Mouse (Mus musculus) hindbrain, embryonic 14.5 days (tissue): ENCODE data around the gene Elp1. TPM values are rescaled to one million over a fixed set of nuclear protein-coding genes. Genes with fewer than 3 reads are reported as not detected.

Source experiments
- ATAC-seq: fragments of 200-750 bp; cut with Nextera tagmentation; 2 replicates; pipeline ENCODE4 v1.8.0; 2017; ENCODE audit warnings: moderate number of reproducible peaks, mild to moderate bottlenecking, moderate TSS enrichment, moderate library complexity; ENCODE audit not compliant: low FRiP score
- DNase-seq: peaks from one replicate; pipeline ENCODE4 v3.0.0-alpha.2; 2015; ENCODE audit warnings: low spot score
- H3K27ac ChIP-seq: fragments of 300-500 bp; sonication (generic); 2 replicates; pipeline ENCODE4 v1.5.1; 2014; ENCODE audit warnings: mild to moderate bottlenecking, moderate library complexity
- H3K27me3 ChIP-seq: fragments of 300-500 bp; sonication (generic); 2 replicates; pipeline ENCODE4 v1.6.1; 2014; ENCODE audit warnings: mild to moderate bottlenecking, low read length, mixed read lengths; ENCODE audit not compliant: control insufficient read depth, insufficient read depth
- H3K36me3 ChIP-seq: fragments of 300-500 bp; sonication (generic); replicated peaks from 2 replicates; pipeline ENCODE4 v1.6.1; 2014; ENCODE audit not compliant: control insufficient read depth, insufficient read depth
- H3K4me1 ChIP-seq: fragments of 300-500 bp; sonication (generic); replicated peaks from 2 replicates; pipeline ENCODE4 v1.6.1; 2014; ENCODE audit warnings: antibody characterized with exemption, low read length, mixed read lengths; ENCODE audit not compliant: control insufficient read depth, insufficient read depth
- H3K4me2 ChIP-seq: fragments of 300-500 bp; sonication (generic); replicated peaks from 2 replicates; pipeline ENCODE4 v1.6.1; 2014; ENCODE audit warnings: mild to moderate bottlenecking, moderate library complexity
- H3K4me3 ChIP-seq: fragments of 300-500 bp; sonication (generic); replicated peaks from 2 replicates; pipeline ENCODE4 v1.5.1; 2014; ENCODE audit warnings: mild to moderate bottlenecking, low read length
- H3K9ac ChIP-seq: fragments of 300-500 bp; sonication (generic); 2 replicates; pipeline ENCODE4 v1.6.1; 2014
- H3K9me3 ChIP-seq: fragments of 300-500 bp; sonication (generic); 2 replicates; pipeline ENCODE4 v1.6.1; 2016; ENCODE audit warnings: low read length; ENCODE audit not compliant: control insufficient read depth
- WGBS: fragments of 180-500 bp; shearing (Covaris S2); extraction: QIAGEN DNeasy Blood & Tissue Kit; methylation state at CpG from one replicate; pipeline ENCODE4 v1.1.7; 2014; 5-methylcytosine and 5-hydroxymethylcytosine counted together
- polyA plus RNA-seq: library from polyadenylated mRNA; unstranded; fragments of >200 nt; fragmentation: Nextera tagmentation; extraction: Ambion mirVana; gene quantifications from 2 replicates; pipeline ENCODE4 v1.2.1, GENCODE M21; 2014

The Elp1 gene
- polyA plus RNA-seq, 1 experiment from 2014 or later: 82.5 TPM

DNA sequence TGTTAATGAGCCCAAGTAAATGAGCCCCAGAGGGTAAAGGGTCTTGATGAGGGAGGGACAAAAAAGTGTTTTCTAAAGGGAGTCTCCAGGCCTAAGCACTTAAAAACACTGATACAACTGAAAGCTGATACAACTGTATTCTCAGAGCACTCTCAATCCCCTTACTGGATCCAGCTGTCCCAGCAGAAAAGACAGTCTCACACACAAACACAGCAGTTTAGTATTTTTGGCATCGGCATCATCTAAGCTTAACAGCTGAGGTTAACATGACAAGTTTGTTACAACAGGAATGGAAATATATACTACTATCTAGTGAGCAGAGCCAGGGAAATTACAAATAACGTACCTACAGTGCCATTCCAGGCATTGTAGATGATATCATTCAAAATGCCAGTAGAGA is 55.8 kb downstream of the Elp1 start:
- Histone ChIP-seq H3K9me3 (no peaks in the 10 kb centered on the region), H3K4me3 (no peak overlapping the region), H3K4me1 (no peaks in the 10 kb centered on the region), H3K9ac (no peak overlapping the region), H3K36me3 (peaks cover 54% of the 10 kb centered on the region), H3K27me3 (no peaks in the 10 kb centered on the region), H3K27ac (no peak overlapping the region), H3K4me2 (no peak overlapping the region)
- ATAC-seq: no peak
- 99% methylated on average over 2 of the region's 2 CpGs for WGBS
- DNase-seq: no peak

DNA sequence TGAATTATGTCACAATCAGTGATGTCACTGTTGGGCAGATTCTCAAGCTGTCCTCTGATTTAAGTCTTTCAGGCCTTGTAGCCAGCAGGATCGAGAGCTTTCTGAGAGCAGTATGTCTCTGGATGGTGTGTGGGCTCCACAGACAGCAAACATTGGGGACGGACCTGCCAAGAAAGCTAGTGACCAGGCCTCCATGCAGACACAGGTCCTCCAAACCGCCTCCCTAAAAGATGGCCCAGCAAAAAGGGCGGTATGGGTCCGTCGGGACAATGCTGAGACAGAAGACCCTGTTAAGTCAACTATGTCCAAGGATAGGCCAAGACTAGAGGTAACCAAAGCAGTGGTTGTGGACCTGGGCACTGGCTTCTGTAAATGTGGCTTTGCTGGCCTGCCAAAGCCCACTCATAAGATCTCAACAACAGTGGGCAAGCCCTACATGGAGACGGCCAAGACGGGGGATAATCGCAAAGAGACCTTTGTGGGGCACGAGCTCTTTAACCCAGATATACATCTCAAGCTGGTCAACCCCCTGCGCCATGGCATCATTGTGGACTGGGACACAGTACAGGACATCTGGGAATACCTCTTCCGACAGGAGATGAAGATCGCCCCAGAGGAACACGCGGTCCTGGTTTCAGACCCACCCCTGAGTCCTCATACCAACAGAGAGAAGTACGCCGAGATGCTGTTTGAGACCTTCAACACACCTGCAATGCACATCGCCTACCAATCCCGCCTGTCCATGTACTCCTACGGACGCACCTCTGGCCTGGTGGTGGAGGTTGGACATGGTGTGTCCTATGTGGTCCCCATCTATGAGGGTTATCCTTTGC is 58.6 kb downstream of the Elp1 start, which contains the start of gene Actl7a:
TSS of gene Actl7a (plus strand) at position 51 of the 833 bp plus-strand sequence.
- H3K36me3 ChIP-seq: peaks cover 30% of the 10 kb centered on the region
- no peaks in the 10 kb centered on the region for H3K4me1 ChIP-seq
- H3K27ac ChIP-seq: no peak within 1 kb of the TSS
- H3K9ac ChIP-seq: no peak within 1 kb of the TSS
- H3K4me2 ChIP-seq: no peak within 1 kb of the TSS
- DNase-seq: no peak
- WGBS: 96% methylated on average over 21 of the region's 21 CpGs
- H3K9me3 ChIP-seq: no peaks in the 10 kb centered on the region
- H3K27me3 ChIP-seq: no peaks in the 10 kb centered on the region
- no peak within 1 kb of the TSS for H3K4me3 ChIP-seq
- no peak; the same call in 1 of the 2 replicates for ATAC-seq

DNA sequence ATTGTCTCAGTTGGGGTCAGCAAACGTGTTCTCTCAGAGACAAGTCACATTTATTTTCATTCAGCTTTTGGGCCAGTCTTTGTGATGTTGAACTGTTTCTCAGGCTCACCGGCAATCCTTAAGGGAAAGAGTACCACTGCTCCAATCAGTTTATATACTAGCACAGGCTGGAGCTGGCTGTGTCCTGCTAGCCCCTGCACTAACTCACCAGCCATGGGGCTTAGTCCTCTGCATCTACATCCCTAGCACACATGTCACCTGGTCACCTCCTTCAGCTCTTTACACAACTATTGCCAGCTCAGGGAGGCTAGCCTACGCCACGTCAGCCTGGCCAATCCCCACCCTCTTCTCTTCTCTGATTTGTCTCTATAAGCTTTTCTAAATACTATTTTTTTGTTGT is 59.4 kb downstream of the Elp1 start:
- H3K9ac ChIP-seq: no peak overlapping the region
- ATAC-seq: no peak
- no peak overlapping the region for H3K27ac ChIP-seq
- WGBS: 91% methylated on average over 4 of the region's 4 CpGs
- no peaks in the 10 kb centered on the region for H3K4me1 ChIP-seq
- no peaks in the 10 kb centered on the region for H3K27me3 ChIP-seq
- peaks cover 22% of the 10 kb centered on the region for H3K36me3 ChIP-seq
- no peak overlapping the region for H3K4me3 ChIP-seq
- no peaks in the 10 kb centered on the region for H3K9me3 ChIP-seq
- H3K4me2 ChIP-seq: no peak overlapping the region
- no peak for DNase-seq

DNA sequence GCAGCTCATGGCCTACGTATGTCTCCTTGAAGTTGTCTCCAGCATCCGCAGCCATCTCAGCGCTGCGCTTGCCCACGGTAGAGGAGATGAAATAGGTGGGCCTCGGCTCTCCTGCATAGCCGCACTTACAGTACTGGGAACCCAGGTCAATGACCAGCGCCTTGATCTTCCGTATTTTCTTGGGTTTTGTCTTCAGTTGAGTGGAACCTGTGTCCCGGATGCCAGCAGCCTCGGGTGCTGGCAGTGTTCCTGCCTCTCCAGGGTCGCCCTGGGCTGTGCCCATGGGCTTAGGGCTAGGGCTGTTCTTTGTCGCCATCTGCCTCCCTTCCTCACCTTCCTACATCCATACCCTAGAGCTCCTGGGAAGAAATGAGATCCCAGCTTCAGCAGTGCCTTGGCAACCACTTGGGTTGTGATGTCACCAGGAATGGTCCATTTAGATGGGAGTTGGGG is 61.1 kb downstream of the Elp1 start, which contains the start of gene Actl7b:
TSS of gene Actl7b (minus strand) at position 403 of the 453 bp plus-strand sequence.
- Histone ChIP-seq H3K4me3 (no peak within 1 kb of the TSS), H3K4me2 (no peak within 1 kb of the TSS), H3K9ac (no peak within 1 kb of the TSS), H3K27me3 (no peaks in the 10 kb centered on the region), H3K9me3 (no peaks in the 10 kb centered on the region), H3K36me3 (peaks cover 16% of the 10 kb centered on the region), H3K27ac (no peak within 1 kb of the TSS), H3K4me1 (no peaks in the 10 kb centered on the region)
- DNase-seq: no peak
- no peak for ATAC-seq
- 94% methylated on average over 13 of the region's 13 CpGs for WGBS

DNA sequence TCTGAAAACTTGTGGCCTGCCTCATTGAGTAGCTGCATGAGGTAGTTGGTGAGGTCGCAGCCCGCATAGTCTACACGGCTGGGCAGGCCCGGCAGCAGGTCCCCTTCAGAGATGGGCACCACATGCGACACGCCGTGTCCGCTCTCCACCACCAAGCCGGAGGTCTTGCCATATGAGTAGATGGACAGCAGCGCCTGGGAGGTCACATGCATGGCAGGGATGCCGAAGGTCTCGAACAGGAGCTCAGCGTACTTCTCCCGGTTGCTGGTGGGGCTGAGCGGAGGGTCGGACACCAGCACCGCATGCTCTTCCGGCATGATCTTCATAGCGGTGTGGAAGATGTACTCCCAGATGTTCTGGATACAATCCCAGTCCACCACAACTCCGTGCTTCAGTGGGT is 61.5 kb downstream of the Elp1 start:
- DNase-seq: no peak
- Histone ChIP-seq H3K27me3 (no peaks in the 10 kb centered on the region), H3K36me3 (peaks cover 11% of the 10 kb centered on the region), H3K9me3 (no peaks in the 10 kb centered on the region), H3K4me3 (no peak overlapping the region), H3K27ac (no peak overlapping the region), H3K4me1 (no peaks in the 10 kb centered on the region), H3K9ac (no peak overlapping the region), H3K4me2 (no peak overlapping the region)
- ATAC-seq: no peak
- WGBS: 97% methylated on average over 20 of the region's 20 CpGs

DNA sequence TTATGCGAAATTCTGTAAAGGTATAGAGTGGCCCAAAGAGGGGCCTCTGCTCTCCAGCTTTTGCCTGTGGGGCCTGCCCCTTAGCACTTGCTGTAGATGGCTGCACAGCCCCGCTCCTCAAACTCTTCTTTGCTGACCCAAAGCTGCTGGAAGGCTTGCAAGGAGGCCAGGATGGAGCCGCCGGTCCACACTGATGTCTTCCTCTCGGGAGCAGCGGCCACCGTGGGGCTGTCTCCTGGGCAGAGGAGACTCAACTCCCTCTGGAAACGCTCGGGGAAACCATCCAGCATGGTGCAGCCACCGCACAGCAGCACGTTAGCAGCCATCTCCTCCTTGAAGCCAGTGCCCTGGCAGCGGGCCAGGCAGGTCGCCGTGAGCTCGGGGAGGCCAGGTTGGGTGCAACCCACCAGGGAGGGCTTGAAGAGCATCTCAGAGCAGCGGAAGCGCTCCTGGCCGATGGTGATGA is 62.1 kb downstream of the Elp1 start, which contains the start of gene Gm26657:
TSS of gene Gm26657 (plus strand) at position 51 of the 466 bp plus-strand sequence.
- Histone ChIP-seq H3K27me3 (no peaks in the 10 kb centered on the region), H3K9me3 (no peaks in the 10 kb centered on the region), H3K4me2 (no peak within 1 kb of the TSS), H3K9ac (no peak within 1 kb of the TSS), H3K4me3 (no peak within 1 kb of the TSS), H3K36me3 (peaks cover 7% of the 10 kb centered on the region), H3K27ac (no peak within 1 kb of the TSS), H3K4me1 (no peaks in the 10 kb centered on the region)
- DNase-seq (no peak), ATAC-seq (no peak)
- 87% methylated on average over 18 of the region's 18 CpGs for WGBS

DNA sequence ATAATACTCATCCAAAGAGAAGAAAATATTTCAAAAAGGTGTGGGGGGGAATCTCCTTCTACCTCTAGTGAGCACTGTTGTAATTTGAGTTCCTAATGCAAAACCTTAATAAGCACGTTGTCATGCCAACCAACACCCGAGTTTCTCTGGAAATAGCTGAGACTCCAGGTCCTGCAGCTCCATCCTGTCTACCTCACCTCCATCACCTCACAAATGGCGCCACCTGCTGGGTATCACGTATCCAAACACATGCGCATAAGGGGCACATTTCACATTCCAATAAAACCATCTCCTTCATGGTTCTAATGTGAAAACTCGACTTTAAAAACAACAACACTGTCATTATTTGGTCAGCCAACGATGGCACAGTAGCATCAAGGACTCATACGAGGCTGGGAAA is 76.3 kb downstream of the Elp1 start:
- no peak overlapping the region for H3K9ac ChIP-seq
- H3K4me1 ChIP-seq: no peaks in the 10 kb centered on the region
- DNase-seq (no peak), ATAC-seq (no peak)
- no peaks in the 10 kb centered on the region for H3K9me3 ChIP-seq
- no peak overlapping the region for H3K4me2 ChIP-seq
- H3K27me3 ChIP-seq: no peaks in the 10 kb centered on the region
- 56% methylated on average over 8 of the region's 8 CpGs for WGBS
- H3K4me3 ChIP-seq: no peak overlapping the region
- no peaks in the 10 kb centered on the region for H3K36me3 ChIP-seq
- no peak overlapping the region for H3K27ac ChIP-seq

DNA sequence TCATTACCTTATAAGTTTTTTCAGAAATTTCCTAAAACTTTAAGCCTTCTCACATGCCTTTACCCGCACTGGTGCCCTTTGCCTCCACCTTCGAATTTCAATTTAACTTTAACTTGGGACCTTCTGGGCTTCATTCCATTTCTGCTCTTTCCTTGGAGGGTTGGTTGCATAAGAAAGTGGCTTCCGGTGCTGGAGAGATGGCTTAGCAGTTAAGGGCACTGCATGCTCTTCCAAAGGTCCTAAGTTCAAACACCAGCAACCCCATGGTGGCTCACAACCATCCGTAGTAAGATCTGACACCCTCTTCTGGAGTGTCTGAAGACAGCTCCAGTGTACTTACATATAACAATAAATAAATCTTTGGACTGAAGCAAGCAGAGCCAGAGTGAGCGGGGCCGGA is 78.9 kb downstream of the Elp1 start:
- Histone ChIP-seq H3K36me3 (no peaks in the 10 kb centered on the region), H3K4me3 (no peak overlapping the region), H3K27ac (no peak overlapping the region), H3K4me2 (no peak overlapping the region), H3K9me3 (no peaks in the 10 kb centered on the region), H3K27me3 (no peaks in the 10 kb centered on the region), H3K4me1 (no peaks in the 10 kb centered on the region), H3K9ac (no peak overlapping the region)
- WGBS: 95% methylated on average over 6 of the region's 6 CpGs
- ATAC-seq (no peak), DNase-seq (no peak)

DNA sequence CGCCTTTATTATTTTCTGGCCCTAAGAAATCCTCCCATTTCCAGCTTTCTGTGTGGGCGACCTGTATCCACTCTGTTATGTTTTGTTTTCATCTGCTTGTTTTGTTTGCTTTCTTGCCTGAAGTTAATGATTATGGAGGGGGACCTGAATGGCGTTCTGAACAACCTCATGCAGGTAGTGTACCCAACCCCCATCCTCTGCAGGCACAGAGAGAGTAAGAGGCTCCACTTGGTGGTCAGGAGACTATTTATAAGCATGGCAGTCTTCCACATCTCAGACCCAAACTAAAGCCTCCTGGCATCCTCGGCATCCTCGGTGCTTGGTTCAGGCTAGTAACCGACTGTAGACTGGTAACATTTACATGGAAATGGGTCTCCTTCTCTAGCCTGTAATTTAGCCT is 79.8 kb downstream of the Elp1 start:
- ATAC-seq (no peak), DNase-seq (no peak)
- WGBS: 66% methylated on average over 6 of the region's 6 CpGs
- Histone ChIP-seq H3K4me3 (no peak overlapping the region), H3K27me3 (no peaks in the 10 kb centered on the region), H3K36me3 (no peaks in the 10 kb centered on the region), H3K4me2 (no peak overlapping the region), H3K27ac (no peak overlapping the region), H3K9ac (no peak overlapping the region), H3K9me3 (no peaks in the 10 kb centered on the region), H3K4me1 (no peaks in the 10 kb centered on the region)
